Mouse (Mus musculus): ENCODE results near the gene Slc26a11.
"Not testable (repeated sequence)": the region's sequence is repeated elsewhere in the genome, so short reads cannot be mapped to it uniquely, and the experiment has no call there.

Gene Slc26a11

DNA sequence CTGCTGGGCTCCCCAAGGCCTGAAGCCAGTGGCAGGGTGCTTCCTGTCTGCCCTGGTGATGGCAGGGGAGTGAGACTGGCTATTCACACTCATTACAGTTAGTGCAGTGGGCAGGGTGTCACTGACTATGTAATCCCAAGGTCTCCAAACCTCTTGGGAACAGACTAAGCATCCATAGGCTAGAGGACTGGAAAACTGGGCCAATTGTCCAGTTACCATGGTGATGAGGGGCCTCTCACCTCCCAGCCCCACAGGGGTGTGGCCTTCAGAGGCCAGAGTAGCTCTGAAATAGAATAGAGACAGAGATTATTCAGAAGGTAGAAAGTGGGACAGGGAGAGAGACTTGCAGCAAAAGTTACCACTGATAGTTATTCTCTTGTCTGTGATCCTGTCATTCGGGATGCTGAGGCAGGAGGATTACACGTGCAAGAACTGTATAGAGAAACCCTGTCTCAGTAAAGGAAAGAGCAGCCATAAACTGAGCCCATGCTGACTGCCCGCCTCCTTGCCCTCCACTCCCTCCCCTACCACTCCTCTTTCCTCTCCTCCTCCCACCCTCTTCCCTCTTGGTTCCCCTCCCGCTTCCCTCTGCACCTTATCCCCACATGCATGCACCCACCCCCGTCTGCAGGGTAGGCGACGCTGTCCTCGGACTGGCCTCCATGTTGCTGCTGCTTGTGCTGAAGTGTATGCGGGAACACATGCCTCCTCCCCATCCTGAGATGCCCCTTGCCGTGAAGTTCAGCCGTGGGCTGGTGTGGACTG, 7.6 kb downstream of the Slc26a11 start:
- in situ Hi-C loops (cut with MboI) = no loop called here

DNA sequence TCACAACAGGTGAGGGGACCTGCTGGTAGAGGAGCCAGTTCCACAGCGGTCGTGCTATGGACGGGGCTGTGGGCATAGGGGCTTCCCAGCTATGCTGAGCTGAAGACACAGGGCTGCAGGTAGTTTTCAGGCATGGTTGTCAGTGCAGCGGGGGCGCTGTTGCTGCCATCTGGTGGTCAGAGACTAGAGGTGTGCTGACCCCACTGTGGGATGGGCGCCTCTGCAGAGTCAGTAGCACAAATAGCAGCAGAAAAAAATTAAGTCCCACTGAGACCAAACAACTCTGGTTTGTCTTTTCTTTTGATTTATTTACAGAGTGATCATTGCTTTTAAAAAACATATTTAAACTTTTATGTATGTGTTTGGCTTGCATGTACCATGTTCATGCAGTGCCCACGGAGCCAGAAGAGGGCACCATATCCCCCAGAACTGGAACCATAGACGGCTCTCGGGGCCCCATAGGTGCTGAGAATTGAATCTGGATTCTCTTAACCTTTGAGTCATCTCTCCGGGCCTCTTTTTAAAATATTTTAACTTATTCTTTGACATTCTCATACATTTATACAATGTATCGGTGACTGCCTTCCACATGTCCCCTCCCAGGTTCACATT, 8.3 kb downstream of the Slc26a11 start:
- in situ Hi-C loops (cut with MboI) = no loop called here

DNA sequence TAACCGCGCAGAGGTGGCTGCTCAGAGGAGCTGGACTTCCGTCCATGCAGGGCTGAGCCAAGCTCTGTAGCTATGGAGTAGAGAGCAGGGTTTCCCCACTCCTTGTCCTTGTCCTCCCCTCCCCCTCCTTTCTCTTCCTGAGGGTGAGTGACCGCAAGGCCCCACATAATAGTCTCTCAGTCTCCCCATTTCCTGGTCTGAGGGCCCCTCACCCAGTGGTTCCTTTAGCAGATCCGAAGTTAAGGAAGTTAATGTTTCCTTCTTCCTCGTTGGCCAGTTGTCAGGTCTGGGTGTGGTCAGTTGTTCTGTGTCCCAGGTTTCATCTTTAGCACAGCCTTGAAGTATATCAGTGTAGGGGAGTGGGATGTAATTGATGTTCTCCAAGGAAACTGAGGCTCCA, 20.1 kb downstream of the Slc26a11 start:
- in situ Hi-C loops (cut with MboI) = no loop called here

DNA sequence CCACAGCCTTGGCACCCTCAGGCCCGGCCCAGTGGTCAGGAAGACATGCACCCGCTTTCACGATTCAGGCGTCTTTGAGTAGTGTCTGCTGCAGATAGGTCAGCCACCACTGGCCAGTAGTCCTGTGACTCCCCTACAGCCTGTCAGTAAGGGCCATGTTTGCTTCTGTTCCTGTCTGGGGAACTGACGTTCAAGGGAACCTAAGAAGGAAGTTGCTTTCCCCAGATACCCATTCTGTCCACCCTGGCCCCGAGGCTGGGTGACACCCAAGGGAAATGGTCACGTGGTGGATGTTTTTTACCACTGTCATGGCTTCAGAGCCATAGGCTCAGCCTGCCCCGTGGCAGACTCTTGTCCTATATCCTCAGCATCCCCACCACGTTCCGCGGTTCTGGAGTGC, 22.0 kb downstream of the Slc26a11 start:
- in situ Hi-C loops (cut with MboI) = no loop called here

DNA sequence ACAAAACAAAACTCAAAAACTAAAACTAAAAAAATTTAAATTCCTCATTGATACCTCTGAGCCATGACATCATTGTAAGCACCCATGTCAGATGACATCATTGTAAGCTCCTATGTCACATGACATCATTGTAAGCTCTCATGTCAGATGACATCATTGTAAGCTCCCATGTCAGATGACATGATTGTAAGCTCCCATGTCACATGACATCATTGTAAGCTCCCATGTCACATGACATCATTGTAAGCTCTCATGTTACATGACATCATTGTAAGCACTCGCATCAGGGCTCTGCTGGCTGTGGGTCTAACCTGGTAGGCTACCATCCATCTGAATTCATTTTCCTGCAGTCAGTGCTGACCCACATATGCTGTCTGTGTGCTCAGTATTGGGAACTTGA, 23.2 kb downstream of the Slc26a11 start:
- in situ Hi-C loops (cut with MboI) = no loop called here

DNA sequence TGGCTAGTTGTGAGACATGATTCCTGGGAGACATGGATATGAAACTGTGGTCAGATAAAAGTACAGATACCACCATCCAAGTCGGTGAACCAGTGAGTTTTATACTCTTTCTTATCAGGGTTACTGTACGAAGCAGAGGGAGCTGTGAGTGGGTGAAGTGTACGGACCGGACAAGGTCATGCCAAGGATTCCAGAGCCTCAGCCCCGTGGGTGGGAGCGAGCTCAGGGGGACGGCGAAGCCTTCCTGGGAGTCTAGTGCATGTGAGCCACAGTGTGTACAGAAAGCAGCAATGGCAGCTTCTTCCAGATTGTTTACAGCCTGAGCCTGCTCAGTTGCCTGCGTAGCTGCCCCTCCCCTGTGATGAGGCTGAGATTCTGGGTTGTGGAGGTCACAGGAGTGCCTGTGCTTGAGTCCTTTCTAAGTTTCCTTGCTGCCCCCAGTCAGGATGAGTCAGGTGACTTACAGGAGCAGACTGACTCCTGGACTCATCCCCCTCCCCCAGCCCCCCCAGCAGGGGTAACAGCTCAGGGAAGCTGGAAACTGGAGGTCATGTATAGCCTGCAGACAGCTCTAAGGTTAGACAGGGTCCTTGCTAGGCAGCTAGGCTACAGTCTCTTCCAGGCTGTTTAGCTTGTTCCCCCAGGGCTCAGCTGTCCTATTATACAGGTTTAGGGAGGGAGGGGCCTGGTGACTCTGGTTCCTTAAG, 26.4 kb downstream of the Slc26a11 start:
- in situ Hi-C loops (cut with MboI) = no loop called here

DNA sequence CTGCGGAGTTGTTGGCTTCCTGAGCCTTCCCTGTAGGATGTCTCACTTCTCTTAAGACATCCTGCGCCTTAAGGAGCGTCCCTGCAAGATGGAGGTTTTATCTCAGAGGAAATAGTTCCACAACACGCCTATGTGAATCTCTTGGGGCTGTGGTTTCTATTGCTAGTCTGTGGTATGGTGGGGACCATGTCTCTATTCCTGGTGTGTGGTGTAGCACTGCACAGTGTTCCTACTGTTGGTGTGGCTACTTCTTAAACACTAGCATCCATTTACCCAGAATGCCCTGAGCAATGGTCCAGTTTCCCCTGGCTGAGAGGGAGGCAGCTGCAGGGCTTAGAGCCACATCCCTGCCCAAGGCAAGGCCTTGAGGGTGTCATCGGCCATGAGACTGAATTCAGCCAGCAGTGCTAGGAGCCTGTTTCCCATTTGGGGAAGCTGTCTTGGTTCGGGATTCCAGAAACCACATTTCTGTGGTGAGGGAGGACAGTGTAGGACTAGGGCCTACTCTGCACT, 27.0 kb downstream of the Slc26a11 start:
- in situ Hi-C loops (cut with MboI) = no loop called here

DNA sequence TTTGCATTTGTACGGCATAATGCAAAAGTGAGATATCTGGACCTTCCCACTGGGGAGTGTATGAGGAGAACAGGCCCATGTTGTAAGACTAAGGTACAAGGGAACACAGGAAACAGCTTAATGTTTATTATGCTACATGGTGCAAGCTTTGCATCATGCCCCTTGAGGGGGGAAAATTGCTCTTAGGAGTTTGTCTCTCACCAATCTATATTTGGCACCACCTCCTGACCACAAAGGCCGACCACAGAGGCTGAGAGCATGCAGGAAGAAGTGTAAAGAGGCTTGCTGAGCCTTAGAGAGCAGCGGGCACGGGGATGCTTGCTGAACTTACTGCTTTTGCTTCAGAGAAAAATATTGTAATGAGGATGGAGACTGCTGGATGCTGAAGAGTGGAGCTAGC, 29.5 kb downstream of the Slc26a11 start:
- in situ Hi-C loops (cut with MboI) = no loop called here

DNA sequence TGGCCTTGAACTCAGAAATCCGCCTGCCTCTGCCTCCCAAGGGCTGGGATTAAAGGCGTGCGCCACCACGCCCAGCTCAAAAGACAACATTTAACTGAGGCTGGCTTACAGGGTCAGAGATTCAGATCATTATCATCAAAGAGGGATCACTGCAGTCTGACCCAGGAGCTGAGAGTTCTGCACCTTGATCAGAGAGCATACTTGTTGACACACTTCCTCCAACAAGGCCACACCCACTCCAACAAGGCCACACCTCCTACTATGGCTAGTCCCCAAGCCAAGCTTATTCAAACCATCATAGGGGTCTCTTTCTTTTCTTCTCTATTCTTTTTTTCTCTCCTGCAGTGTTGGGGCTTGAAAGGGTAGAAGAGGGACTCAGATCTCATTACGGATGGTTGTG, 30.9 kb downstream of the Slc26a11 start:
- in situ Hi-C loops (cut with MboI) = no loop called here

DNA sequence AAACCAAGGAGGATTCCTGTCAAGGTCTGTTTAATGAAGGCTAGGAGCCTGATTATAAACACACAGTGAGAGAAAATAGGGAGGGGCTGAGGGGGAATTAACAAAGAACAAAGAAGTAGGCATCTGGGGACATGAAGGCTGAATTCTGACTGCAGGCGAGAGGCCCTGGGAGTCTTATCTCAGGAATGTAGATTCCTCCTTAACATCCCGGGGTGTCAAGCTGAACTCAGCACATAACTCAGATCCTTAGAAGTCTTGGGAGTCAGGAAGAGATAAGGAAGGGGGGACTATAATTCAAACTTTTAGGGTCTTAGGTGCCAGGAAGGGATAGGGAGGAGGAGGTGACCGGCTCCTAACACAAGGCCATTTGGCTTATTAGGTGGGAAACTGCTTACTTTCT, 31.9 kb downstream of the Slc26a11 start:
- in situ Hi-C loops (cut with MboI) = not testable (repeated sequence)

DNA sequence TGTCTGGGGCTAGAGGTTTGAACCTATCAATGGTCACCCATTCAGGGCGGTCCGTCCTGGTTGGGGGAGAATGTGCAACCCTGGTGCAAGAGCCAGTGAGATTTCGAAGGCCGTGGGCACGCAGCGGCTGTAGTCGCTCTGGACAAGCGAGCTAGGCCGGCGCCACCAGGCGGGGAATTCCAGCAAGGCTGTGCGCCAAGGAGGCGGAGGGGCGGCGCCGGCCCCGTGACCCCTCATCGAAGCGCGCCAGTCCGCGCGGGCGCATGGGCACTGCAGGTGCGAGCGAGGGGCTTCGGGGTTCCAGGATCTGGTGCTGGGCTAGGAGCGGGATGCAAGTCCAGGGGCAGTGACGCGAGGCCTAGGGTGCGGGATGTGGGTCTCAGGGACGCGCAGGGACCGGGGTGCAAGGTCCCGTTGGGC, 34.5 kb downstream of the Slc26a11 start:
- in situ Hi-C loops (cut with MboI) = no loop called here

DNA sequence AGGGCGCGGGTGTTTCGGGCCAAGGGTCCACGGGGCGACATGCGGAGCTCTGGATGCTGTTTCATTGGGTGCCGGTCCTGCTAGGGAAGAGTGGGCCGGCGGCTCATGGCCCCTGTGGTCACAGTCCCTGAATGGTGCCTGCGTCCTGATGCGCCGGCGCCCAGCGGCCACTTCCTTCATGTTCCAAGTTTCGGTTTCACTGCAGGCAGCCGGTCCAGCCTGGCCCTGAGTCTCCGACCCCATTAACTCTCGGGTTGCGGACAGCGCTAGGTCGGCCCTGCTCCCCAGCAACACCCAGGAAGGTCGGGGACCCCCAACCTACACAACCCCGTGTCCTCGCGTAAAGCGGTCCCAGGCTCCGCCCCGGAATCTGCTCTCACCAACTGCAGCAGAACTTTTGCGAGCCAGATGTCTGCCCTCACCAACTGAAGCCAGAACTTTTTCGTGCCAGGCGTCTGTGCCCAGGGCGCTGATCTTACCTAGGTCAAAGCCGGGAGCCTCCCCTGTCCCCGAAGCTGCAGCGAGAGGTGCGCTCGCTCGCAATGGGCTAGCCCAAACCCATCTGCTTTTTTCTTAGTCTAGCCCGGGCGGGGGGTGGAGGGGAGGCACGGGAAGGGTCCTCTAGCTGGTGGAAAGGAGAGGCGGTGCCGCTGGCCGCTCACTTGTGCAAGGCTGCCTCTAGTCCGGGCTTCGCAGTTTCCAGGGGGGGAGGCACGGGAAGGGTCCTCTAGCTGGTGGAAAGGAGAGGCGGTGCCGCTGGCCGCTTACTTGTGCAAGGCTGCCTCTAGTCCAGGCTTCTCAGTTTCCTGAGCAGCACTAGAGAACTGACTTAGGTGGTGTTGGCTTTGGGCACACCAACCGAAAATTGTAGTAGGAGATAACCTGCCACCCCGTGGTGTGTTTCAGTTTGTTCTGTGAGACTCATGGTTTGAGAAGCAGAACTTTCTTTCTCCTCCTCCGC, 35.2 kb downstream of the Slc26a11 start:
- in situ Hi-C loops (cut with MboI) = no loop called here

DNA sequence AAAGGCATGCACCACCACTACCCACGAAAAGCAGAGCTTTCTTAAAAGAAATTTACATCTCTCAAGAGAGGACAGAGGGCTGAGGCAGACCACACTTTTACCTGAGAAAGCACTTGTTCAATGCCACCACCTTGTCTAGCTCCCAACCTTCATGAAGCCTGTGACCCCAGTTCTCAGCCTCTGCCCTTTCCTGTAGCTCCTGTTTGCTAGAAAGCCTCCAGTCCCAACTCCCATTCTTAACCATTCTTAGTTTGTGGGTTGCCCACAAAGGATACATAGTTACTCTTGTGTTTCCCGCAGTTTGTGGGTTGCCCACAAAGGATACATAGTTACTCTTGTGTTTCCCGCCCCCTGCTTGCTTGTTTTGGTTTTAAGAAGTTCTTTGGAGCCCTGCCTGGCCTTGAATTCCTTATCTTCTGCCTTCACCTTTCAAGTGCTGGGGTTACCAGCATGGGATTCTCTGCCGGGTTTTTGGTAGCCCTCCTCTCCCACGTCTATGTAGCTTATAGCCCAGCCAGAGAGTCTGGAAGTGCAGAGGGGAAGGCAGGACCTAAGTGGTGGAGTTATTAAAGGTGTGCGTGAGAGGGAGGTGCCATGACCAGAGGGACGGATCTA, 36.1 kb downstream of the Slc26a11 start:
- in situ Hi-C loops (cut with MboI) = no loop called here

DNA sequence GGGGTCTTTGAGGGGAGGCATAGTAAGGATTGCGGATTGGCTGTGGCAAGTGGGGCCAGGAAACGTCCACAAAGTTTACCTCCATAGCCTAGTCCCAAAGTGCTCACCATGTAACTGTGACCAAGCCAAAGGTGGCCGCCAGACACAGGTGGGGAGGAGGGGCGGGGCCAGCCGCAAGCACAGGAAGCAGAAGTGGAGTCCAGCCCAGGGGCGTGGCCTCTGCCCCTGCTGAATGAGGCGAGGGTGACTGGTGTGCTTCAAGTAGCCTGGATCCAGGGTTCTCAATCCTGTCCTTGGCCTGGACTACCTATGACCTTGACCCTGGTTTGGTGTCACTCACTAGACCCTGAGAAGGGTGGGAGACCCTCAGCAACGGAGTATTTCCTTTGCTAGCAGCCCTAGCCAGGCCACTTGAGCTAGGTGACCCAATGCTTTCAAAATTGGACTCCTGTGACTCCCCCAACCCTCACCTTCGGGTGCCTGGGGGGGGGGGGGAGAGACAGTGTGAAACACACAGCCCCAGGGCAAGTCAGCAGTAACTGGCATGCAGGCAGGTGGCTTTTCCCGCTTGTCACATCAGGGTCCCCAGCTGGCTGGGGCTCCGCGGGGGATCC, 36.8 kb downstream of the Slc26a11 start:
- in situ Hi-C loops (cut with MboI) = no loop called here

DNA sequence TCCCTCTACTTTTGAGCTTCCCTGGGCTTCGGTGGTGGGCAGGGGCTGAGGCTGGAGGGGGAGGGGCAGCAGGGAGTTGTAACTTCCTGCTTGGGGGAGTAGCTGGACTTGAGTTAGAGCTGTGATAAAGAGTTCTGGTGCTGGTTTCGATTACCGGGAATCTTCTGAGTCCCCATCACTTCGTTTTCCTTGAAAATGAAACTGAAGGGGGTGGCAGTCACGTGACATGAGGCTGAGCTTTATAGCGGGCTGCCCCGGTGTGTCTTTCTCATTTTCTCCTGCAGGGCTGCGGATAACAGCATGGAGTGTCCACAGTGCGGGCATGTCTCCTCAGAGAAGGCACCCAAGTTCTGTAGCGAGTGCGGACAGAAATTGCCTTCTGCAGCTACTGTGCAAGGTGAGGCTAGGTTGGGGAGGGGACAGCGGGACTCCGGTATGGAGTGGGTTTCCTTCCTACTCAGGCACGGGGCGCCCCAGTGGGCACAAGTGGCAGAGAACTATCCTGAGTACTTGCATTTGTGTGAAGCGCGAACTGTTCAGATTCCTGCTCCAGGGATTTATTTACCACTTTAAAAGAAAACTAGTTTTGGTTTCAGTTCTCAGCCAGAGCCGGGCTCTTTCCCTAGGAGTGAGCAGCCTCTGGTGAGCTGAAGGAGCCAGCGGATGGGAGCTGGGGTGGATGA, 37.6 kb downstream of the Slc26a11 start, which contains the start of gene Rnf213:
Gene Rnf213 (plus strand): TSS at position 301 of the 683 bp plus-strand sequence.
- in situ Hi-C loops (cut with MboI) = no loop called here

DNA sequence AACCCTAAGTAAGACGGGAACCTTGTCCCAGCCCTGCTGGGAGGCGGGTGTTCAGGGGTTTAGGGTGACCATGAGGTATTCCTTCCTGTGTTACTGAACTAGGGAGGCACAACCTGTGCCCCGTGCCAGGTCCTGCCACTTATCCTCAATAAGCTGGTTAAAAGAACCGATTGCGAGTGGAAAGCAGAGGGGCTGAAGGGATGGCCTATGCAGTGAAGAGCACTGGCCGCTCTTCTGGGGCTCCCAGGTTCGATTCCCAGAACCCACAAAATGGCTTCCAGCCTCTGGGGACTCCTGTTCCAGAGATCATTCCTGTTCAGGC, 38.1 kb downstream of the Slc26a11 start:
- in situ Hi-C loops (cut with MboI) = no loop called here

DNA sequence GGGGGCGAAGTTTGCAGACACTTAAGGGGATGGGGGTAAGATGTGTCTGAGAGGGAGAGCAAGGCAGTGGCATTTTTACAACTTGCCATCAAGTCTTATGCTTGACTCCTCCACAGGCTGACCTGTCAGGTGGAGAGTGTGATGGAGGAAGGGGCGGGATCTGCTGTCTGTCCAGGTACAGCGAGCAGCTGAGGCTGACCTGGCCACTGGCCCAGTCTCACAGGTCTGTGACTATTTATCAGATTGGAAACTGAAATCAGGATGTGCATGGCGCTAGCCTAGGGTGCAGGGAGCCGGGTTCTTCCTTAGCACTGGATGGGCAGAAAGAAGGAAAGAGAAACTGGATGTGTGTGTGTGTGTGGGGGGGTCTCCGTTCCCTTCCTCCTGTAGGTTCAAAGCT, 38.9 kb downstream of the Slc26a11 start:
- in situ Hi-C loops (cut with MboI) = no loop called here

DNA sequence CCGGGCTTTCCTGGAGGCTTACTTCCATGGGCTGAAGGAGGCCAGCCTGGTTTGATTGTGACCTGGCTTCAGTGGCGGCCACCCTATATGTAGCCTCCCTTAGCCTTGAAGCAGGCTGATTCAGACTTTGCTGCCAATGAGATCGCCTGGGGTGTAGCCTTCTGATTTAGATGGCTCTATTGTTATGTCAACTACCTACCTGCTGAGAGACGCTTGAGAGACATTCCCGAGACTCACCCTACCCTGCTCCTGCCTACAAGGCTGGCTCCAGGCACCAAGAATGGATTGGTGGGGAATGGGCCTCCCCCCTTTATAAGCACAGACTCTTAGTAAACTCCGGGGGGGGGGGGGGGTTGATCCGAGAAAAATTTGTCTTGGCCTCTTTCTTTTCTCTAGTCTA, 40.0 kb downstream of the Slc26a11 start:
- in situ Hi-C loops (cut with MboI) = no loop called here

DNA sequence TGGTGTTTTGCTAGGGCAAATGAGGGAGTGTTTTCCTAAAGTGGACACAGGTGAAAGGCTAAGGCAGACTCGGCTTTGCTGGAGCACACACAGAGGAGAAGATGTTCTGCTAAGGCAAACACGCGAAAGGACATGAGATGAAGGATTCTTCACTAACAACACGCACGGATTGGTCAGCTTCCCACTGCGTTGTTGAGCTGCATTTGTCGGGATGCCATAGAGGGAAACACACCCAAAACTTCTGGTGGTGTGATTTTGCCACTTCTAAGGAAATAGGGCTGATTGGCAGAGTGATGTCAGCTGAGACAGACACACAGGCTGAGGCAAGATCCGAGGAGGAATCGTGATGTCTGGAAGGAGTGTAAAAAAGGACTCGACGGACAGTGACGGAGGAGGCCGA, 40.6 kb downstream of the Slc26a11 start:
- in situ Hi-C loops (cut with MboI) = no loop called here

DNA sequence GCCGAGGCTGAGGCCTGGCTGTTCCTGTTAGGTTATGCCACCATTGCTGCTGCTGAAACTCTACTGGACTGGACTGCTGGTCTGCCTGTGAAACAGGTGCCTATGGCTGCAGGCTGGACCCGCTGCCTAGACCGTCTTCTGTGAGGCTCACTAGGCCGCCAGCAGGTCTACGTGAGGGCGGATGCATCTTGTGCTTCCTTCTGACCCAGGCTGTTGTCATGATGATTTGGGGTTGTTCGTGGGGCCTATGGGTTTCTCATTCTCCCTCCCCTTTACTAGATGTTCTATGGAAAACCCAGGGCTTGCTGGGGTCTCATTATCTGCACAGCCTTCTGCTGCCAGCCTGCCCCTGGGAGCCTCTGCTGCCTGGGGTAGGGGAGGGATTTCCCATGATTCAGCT, 41.1 kb downstream of the Slc26a11 start:
- in situ Hi-C loops (cut with MboI) = no loop called here
